Mouse (Mus musculus): ENCODE data around the gene Zfp740. TPM values are rescaled to one million over a fixed set of nuclear protein-coding genes. Genes with fewer than 3 reads are reported as not detected.
A peak's percentile ranks its signal among the peaks of the same experiment; 100 is the strongest.

Gene Zfp740
- polyA plus RNA-seq, 1 experiment from 2014 or later, result 71.7 TPM

DNA sequence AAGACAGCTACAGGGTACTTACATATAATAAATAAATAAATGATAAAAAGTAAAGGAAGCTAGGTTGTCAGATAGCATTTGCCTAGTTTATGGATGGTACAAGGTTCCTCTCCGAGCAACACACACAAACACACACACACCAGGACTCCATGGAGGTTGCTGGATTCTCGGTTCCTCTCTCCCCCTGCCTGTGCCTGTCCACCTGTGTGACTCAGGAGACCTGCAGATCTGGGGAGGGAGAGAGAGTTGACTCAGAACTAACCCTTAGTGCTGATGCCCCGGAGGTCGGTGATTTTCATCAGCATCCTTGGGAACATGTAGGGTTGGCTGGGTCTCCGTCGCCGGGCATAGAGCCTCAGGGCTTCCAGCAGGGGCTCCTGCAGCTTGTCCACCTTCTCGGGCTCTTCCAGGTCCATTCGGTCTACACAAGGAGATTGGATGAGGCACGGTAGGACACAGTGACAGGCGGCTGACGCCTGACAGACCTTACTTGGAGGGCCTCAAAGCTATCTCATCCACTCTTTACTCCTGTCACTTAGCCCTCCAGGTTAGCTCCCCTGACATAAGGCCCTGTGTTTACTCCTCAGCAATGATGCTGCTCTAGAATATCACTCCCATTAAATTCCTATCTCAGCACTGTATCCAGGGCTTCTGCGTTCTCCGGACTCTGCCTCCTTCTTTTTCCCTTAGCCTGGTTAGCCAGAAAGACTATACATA lies 35.7 kb downstream of the Zfp740 start:
- H3K4me1 ChIP-seq (replicated peaks), result peaks cover 20% of the 10 kb centered on the region
- H3K27me3 ChIP-seq, result peaks cover 47% of the 10 kb centered on the region
- no peaks in the 10 kb centered on the region for H3K36me3 ChIP-seq
- no peak for ATAC-seq (ENCODE audit: low FRiP score)
- H3K9me3 ChIP-seq, result no peaks in the 10 kb centered on the region
- no peak overlapping the region for H3K4me2 ChIP-seq
- no peak overlapping the region for H3K9ac ChIP-seq
- no peak overlapping the region for H3K4me3 ChIP-seq
- H3K27ac ChIP-seq, result no peak overlapping the region
- WGBS, result 88% methylated on average over 14 of the region's 14 CpGs

DNA sequence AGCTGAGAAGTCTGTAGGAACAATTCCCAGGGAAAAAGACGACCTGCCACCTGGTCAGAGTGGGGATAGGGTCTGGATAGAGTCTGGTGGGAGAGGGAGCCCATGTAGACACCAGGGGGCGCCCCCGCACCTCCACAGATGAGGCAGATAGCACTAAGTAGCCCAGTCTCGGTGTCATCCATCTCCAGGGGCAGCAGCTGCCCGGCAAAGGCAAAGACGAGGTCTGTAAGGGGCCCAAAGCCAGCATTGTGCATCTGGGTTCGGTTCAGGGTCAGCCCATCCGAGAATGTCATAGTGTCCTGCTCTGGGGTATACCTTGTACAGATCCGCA lies 36.2 kb downstream of the Zfp740 start:
- WGBS, result 7% methylated on average over 9 of the region's 9 CpGs

DNA sequence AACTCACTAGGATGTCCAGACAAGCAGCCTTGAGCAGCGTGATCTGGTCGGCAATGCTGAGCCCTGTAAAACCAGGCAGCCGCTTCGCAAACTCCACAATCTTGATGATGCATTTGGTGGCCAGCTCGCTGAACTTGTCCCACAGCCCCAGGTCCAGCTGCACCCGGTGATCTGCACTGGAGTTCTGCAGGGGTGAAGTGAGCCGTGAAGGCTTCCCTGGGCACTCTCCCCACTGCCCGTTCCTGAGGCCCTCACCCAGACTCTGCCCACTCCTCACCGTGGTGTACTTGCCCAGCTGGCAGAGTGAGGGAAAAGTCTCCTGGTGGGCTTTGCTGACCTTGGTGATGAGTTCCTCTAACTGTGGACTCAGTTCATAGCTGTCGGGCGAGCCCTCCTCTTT lies 36.8 kb downstream of the Zfp740 start:
- Histone ChIP-seq H3K9ac (no peak overlapping the region), H3K4me1 (replicated peaks) (peaks cover 27% of the 10 kb centered on the region), H3K4me2 (no peak overlapping the region), H3K36me3 (no peaks in the 10 kb centered on the region), H3K27me3 (peaks cover 58% of the 10 kb centered on the region), H3K27ac (no peak overlapping the region), H3K4me3 (no peak overlapping the region), H3K9me3 (no peaks in the 10 kb centered on the region)
- 80% methylated on average over 11 of the region's 11 CpGs for WGBS
- ATAC-seq (ENCODE audit: low FRiP score), result no peak

More for the DNA sequence above, 36.2 kb downstream of the Zfp740 start:
- Histone ChIP-seq H3K27ac (no peak overlapping the region), H3K4me1 (replicated peaks) (peaks cover 23% of the 10 kb centered on the region), H3K4me2 (no peak overlapping the region), H3K36me3 (no peaks in the 10 kb centered on the region), H3K4me3 (no peak overlapping the region), H3K27me3 (peaks cover 52% of the 10 kb centered on the region), H3K9ac (no peak overlapping the region), H3K9me3 (no peaks in the 10 kb centered on the region)
- peak; percentile 82 for ATAC-seq (ENCODE audit: low FRiP score)

DNA sequence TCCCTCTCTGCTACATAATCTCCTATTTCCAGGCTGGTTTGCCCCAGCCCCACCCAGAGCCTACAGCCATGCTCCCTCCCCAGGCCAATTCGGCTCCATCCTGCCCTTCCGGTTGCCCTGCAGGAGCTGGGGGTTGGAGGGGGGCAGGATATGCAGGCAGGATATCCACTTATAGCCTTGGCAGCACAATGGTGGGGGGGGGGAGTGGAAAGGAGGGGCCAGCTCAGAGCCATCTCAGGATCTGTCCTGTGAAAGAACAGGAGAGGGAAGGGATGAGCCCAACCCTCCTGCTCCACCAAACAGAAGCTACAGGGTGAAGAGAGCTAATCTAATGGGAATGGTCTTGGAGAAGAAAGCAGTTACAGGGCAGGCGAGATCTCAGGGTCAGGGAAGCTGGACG lies 37.6 kb downstream of the Zfp740 start:
- Histone ChIP-seq H3K4me3 (no peak overlapping the region), H3K9ac (no peak overlapping the region), H3K36me3 (no peaks in the 10 kb centered on the region), H3K27me3 (peaks cover 66% of the 10 kb centered on the region), H3K4me1 (replicated peaks) (peaks cover 29% of the 10 kb centered on the region), H3K27ac (no peak overlapping the region), H3K9me3 (no peaks in the 10 kb centered on the region), H3K4me2 (no peak overlapping the region)
- no peak for ATAC-seq (ENCODE audit: low FRiP score)
- WGBS, result 86% methylated on average over 4 of the region's 4 CpGs

DNA sequence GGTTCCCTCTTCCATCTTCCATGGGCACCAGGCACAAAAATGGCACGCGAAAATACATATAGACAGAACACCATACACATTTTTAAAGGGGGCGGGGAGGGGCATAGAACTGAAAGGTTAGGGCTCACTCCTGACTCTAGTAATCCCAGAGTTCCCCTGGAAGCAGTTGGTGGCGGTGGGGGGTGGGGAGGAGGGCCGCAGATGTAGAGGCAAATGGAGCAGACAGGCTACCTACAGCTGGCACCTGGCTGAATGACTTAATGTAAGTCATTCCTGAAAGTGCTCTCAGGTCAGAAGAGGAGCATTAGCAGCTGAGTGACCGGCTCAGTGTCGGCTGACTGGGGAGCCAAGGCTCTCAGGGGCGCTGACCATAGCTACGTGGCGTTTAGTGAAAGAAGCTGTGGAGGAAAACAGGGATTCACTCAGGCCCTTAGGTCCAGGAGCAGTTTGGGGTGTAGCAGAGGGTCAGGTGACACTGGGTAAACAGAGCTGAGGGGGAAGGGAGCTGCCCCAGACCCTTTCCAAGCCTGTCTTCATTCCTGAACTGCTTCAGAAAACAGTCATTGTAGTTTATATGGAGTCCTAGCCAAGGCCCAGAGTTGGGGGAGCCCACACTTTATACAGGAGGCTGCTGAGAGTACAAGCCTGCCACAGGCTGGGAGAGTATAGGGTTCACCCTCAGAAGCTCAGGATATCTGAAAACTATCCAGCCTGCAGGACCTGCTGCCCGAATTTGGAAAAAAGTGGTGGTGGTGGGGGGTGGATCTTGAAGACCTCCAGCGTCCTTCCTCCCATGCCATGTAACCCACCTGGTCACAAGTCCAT lies 39.6 kb downstream of the Zfp740 start:
- Histone ChIP-seq H3K9me3 (no peaks in the 10 kb centered on the region), H3K27me3 (peaks cover 77% of the 10 kb centered on the region), H3K4me1 (replicated peaks) (peaks cover 42% of the 10 kb centered on the region), H3K4me3 (no peak overlapping the region), H3K4me2 (no peak overlapping the region), H3K9ac (no peak overlapping the region), H3K27ac (no peak overlapping the region), H3K36me3 (no peaks in the 10 kb centered on the region)
- WGBS, result 27% methylated on average over 12 of the region's 12 CpGs
- ATAC-seq (ENCODE audit: low FRiP score), result no peak

DNA sequence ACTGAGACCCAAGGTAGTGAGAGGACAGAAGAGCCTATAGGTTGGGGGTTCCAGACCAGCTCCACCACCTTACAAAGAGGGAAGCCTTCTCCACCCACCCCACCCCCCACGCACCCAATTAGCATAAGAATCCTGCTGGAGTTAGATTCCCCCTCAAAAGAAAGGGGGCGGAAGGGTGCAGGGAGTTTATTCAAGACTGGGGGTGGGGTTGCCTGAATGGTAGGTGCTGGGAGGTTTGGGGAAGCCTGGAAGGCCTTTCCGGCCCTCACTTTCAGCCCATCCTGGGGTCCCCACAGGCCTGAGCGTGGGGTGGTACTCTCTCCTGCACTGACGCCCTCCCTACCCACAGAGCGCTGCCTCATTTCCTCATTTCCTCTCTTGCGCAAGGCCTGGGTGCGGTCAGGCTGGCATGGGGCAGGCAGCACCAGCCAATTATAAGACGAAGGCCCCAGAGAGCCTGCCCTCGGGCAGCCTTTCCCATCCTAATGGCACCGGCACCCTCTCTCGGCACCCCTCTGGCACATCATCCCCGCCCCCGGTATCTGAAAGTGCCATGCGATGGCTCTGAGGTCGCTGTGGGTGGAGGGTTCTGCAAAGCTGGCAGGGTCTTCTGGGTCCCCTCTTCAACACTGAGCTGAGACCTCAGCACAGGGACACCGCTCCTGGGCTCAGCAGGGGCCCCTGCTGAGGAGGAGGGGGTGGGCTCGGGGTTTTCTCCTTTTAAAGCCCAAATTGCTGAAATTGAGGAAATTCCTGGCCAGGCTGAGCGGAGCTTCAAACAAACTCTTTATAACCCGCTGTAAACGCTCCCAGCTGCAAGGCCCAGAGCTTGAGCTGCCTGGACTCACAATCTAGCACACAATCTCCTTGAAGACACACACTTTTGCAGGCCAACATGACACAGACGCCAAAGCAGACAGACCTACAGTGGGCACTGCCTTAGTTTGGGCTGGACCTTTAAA lies 40.5 kb downstream of the Zfp740 start:
- H3K4me1 ChIP-seq (replicated peaks), result peaks cover 49% of the 10 kb centered on the region
- 0 out of 2 replicates have a peak overlapping the region, but pooled peaks have one; percentile 8 for H3K27ac ChIP-seq
- no peaks in the 10 kb centered on the region for H3K36me3 ChIP-seq
- H3K9me3 ChIP-seq, result no peaks in the 10 kb centered on the region
- 0 out of 2 replicates have a peak overlapping the region, but pooled peaks have one; percentile 7 for H3K4me3 ChIP-seq
- peak overlapping the region; percentile 36; the same call in 1 of the 2 replicates for H3K9ac ChIP-seq
- H3K27me3 ChIP-seq, result peaks cover 84% of the 10 kb centered on the region
- peak overlapping the region; percentile 95 for H3K4me2 ChIP-seq
- ATAC-seq (ENCODE audit: low FRiP score), result no peak
- WGBS, result 13% methylated on average over 22 of the region's 22 CpGs

DNA sequence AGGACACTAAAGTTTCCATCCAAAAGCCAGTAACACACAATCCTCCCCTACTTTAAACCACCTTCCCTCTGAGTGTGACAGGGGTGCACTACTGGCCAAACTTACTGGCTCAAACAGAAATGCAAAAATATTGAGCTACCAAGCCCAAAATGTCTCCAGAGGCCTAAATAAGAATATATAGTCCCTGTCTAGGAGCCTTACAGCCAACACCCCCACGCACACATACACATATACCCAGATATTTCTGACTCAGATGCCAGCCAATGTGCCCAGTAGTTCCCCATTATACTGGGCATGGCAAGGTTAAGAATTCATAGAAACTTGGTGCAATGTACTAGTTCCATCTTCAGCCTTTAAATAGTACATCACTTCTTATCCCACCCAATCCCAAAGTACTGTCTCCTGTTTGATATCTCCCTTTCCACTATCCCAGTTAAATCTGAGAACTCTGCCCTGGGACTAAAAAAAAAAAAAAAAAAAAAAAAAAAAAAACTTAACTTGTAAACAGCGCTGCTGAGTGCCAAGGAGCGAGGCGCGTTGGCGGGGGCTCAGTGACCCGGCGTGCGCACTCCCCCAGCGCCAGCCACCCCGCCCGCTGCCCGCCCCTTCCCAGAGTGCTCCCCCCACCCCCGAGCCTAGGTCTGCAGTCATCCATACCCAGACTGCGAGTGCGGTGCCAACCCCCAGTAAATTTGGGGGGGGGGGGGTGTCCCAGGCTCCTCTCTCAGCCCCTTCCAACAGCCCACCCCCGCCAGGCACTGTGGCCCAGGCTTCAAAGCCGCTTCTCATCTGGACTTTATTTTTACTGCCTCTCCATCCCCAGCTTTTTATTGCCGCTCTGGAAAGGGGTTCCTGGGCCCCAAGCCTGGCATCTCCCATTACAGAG lies 41.5 kb downstream of the Zfp740 start:
- H3K4me1 ChIP-seq (replicated peaks), result peaks cover 54% of the 10 kb centered on the region
- no peaks in the 10 kb centered on the region for H3K36me3 ChIP-seq
- H3K27me3 ChIP-seq, result peaks cover 88% of the 10 kb centered on the region
- 10% methylated on average over 19 of the region's 19 CpGs for WGBS
- H3K9ac ChIP-seq, result peak overlapping the region; percentile 75; the same call in 1 of the 2 replicates
- H3K4me3 ChIP-seq, result peak overlapping the region; percentile 53
- no peaks in the 10 kb centered on the region for H3K9me3 ChIP-seq
- 0 out of 2 replicates have a peak overlapping the region, but pooled peaks have one; percentile 8 for H3K27ac ChIP-seq
- peak overlapping the region; percentile 95 for H3K4me2 ChIP-seq
- no peak for ATAC-seq (ENCODE audit: low FRiP score)

DNA sequence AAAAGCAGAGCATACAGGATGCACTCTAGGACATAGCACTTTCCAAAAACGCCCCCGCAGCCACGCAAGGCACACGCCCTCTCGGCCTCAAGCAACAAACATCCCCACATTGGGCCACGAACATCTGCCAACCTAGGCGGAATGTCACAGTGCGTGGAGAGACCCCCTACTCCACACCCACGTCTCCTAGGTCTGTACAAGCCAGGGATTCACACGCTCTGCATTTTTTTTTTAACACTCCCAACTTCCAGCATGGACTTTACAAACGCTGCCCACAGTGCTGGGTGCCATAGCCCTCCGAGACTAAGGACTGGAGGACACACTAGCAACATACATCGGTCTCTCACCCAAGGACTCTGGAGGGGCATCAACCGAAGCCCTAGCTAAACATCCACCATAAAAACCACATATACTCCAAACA lies 42.4 kb downstream of the Zfp740 start:
- Histone ChIP-seq H3K4me1 (replicated peaks) (peaks cover 59% of the 10 kb centered on the region), H3K27me3 (peaks cover 90% of the 10 kb centered on the region), H3K9ac (peak overlapping the region; percentile 75), H3K4me3 (peak overlapping the region; percentile 53), H3K27ac (0 out of 2 replicates have a peak overlapping the region, but pooled peaks have one; percentile 77), H3K9me3 (no peaks in the 10 kb centered on the region), H3K36me3 (no peaks in the 10 kb centered on the region), H3K4me2 (peak overlapping the region; percentile 95)
- no peak for ATAC-seq (ENCODE audit: low FRiP score)
- 4% methylated on average over 14 of the region's 14 CpGs for WGBS

DNA sequence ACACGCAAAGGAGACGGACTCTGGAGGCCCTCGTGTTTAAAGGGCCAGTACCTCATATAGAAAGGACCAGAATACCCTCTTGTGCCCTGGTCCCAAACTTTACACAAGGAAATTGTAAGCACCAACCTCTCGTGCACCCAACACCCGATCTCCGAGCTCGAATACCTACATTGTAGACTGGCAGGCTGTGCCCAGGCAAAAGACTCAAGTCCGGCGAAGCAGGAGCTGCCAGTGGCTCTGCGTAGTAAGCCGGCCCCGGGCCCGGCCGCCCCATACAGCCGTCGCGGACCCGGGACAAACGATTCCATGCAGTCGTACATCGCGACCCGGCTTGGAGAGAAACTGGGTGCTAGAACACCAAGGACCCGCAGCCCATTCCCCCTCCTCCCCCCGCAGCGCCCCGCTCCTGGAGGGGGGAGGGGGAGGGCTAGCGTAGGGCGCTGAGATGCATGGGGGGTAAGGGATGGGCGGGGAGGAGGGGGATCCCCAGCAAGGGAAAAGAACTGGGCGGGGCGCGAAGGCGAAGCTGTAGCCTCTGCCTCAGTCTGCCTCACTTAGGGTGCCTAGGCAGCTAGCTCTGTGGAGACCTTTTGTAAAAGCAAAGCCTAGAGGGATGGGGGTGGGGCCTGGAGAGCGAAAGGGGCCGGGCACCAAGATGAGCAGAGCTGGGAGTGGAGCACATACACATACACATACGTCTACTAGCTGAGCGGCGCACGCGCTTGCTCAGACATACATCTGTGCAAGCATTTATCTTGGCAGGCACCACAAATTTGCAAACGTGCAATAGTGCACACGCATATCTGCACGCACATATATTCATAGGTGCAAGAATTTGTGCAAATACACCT lies 43.1 kb downstream of the Zfp740 start:
- H3K4me1 ChIP-seq (replicated peaks), result peaks cover 59% of the 10 kb centered on the region
- under 1% methylated on average over 43 of the region's 44 CpGs for WGBS
- no peaks in the 10 kb centered on the region for H3K9me3 ChIP-seq
- H3K4me2 ChIP-seq, result peak overlapping the region; percentile 95
- H3K9ac ChIP-seq, result peak overlapping the region; percentile 75
- peak; percentile 87 for ATAC-seq (ENCODE audit: low FRiP score)
- peaks cover 90% of the 10 kb centered on the region for H3K27me3 ChIP-seq
- no peaks in the 10 kb centered on the region for H3K36me3 ChIP-seq
- H3K27ac ChIP-seq, result peak overlapping the region; percentile 77
- peak overlapping the region; percentile 53 for H3K4me3 ChIP-seq

DNA sequence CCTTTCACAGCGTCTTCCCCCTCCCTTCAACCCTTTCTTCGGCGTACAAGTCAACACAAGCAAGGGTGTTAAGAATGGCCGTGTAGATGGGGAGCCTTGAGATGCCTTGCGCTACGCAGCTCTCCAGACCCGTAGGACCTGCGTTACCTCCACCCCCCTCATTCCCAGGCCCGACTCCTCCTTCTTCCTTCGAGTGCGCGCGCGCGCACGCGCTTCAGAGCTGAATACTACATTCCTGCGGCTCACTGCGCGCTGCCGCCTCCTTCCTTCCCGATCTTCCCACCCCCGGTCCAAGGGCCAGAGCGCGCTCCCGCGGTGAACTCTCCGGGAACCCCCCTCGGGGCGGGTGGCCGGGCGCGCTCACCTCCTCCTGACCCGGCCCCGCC lies 43.8 kb downstream of the Zfp740 start:
- peak overlapping the region; percentile 53 for H3K4me3 ChIP-seq
- H3K4me1 ChIP-seq (replicated peaks), result peaks cover 59% of the 10 kb centered on the region
- H3K9me3 ChIP-seq, result no peaks in the 10 kb centered on the region
- H3K4me2 ChIP-seq, result peak overlapping the region; percentile 95
- peak; percentile 81 for ATAC-seq (ENCODE audit: low FRiP score)
- no peaks in the 10 kb centered on the region for H3K36me3 ChIP-seq
- WGBS, result under 1% methylated on average over 35 of the region's 35 CpGs
- H3K9ac ChIP-seq, result peak overlapping the region; percentile 75
- H3K27me3 ChIP-seq, result peaks cover 90% of the 10 kb centered on the region
- peak overlapping the region; percentile 77 for H3K27ac ChIP-seq

Measured in hindbrain, embryonic 13.5 days (tissue).